Mouse (Mus musculus) embryonic facial prominence, embryonic 14.5 days (tissue): ENCODE measurements around the gene Ncor2. TPM values are rescaled to one million over a fixed set of nuclear protein-coding genes. Genes with fewer than 3 reads are reported as not detected.

Experiments
- ATAC-seq: fragments of 200-750 bp; cut with Nextera tagmentation; 2 replicates; pipeline ENCODE4 v1.8.0; 2017; ENCODE audit warnings: low read depth, moderate number of reproducible peaks, moderate TSS enrichment
- DNase-seq: peaks from one replicate; pipeline ENCODE4 v3.0.0-alpha.2; 2015; ENCODE audit warnings: low spot score
- H3K27ac ChIP-seq: fragments of 300-500 bp; sonication (generic); replicated peaks from 2 replicates; pipeline ENCODE4 v1.5.1; 2014; ENCODE audit warnings: low read depth, mild to moderate bottlenecking, low read length, moderate library complexity
- H3K27me3 ChIP-seq: fragments of 300-500 bp; sonication (generic); replicated peaks from 2 replicates; pipeline ENCODE4 v1.6.1; 2014; ENCODE audit warnings: low read length; ENCODE audit not compliant: control insufficient read depth, insufficient read depth
- H3K36me3 ChIP-seq: fragments of 300-500 bp; sonication (generic); 2 replicates; pipeline ENCODE4 v1.6.1; 2014; ENCODE audit warnings: low read length, mixed read lengths; ENCODE audit not compliant: control insufficient read depth, insufficient read depth
- H3K4me1 ChIP-seq: fragments of 300-500 bp; sonication (generic); 2 replicates; pipeline ENCODE4 v1.6.1; 2014; ENCODE audit warnings: antibody characterized with exemption, low read length; ENCODE audit not compliant: control insufficient read depth, insufficient read depth
- H3K4me2 ChIP-seq: fragments of 300-500 bp; sonication (generic); 2 replicates; pipeline ENCODE4 v1.6.1; 2014; ENCODE audit warnings: low read depth, mild to moderate bottlenecking, low read length, moderate library complexity, mixed read lengths
- H3K4me3 ChIP-seq: fragments of 300-500 bp; sonication (generic); 2 replicates; pipeline ENCODE4 v1.5.1; 2014; ENCODE audit warnings: low read depth, mild to moderate bottlenecking, low read length
- H3K9ac ChIP-seq: fragments of 300-500 bp; sonication (generic); 2 replicates; pipeline ENCODE4 v1.6.1; 2014; ENCODE audit warnings: low read depth, mild to moderate bottlenecking, low read length, moderate library complexity, mixed read lengths
- H3K9me3 ChIP-seq: fragments of 300-500 bp; sonication (generic); 2 replicates; pipeline ENCODE4 v1.6.1; 2016; ENCODE audit warnings: low read length; ENCODE audit not compliant: control insufficient read depth
- WGBS: fragments of 180-500 bp; shearing (Covaris S2); extraction: QIAGEN DNeasy Blood & Tissue Kit; methylation state at CpG from one replicate; pipeline ENCODE4 v1.1.7; 2014; 5-methylcytosine and 5-hydroxymethylcytosine counted together
- polyA plus RNA-seq: library from polyadenylated mRNA; unstranded; fragments of >200 nt; fragmentation: Nextera tagmentation; extraction: Ambion mirVana; gene quantifications from 2 replicates; pipeline ENCODE4 v1.2.1, GENCODE M21; 2014

The Ncor2 gene
- polyA plus RNA-seq, 1 experiment from 2014 or later, result 37.3 TPM

- 79% methylated on average over 5 of the region's 5 CpGs for WGBS
- Histone ChIP-seq H3K4me3 (no peak overlapping the region), H3K27ac (no peak overlapping the region), H3K27me3 (no peaks in the 10 kb centered on the region), H3K36me3 (peaks cover 87% of the 10 kb centered on the region), H3K4me2 (no peak overlapping the region), H3K9ac (no peak overlapping the region), H3K9me3 (no peaks in the 10 kb centered on the region), H3K4me1 (no peaks in the 10 kb centered on the region)
- DNase-seq (no peak), ATAC-seq (no peak)
Measured at GRCm38 (mm10) chr5:125019099-125019498, 159.9 kb downstream of the Ncor2 start.

GRCm38 (mm10) chr5:125017332-125017731 is 161.7 kb downstream of the Ncor2 start:
- no peak overlapping the region for H3K4me2 ChIP-seq
- H3K27ac ChIP-seq, result no peak overlapping the region
- H3K27me3 ChIP-seq, result no peaks in the 10 kb centered on the region
- no peaks in the 10 kb centered on the region for H3K9me3 ChIP-seq
- peaks cover 84% of the 10 kb centered on the region for H3K36me3 ChIP-seq
- H3K4me1 ChIP-seq, result no peaks in the 10 kb centered on the region
- H3K9ac ChIP-seq, result no peak overlapping the region
- DNase-seq (peak; percentile 75), ATAC-seq (peak; percentile 56)
- H3K4me3 ChIP-seq, result no peak overlapping the region
- WGBS, result 39% methylated on average over 13 of the region's 15 CpGs

- Histone ChIP-seq H3K4me1 (no peaks in the 10 kb centered on the region), H3K27ac (no peak overlapping the region), H3K27me3 (no peaks in the 10 kb centered on the region), H3K9me3 (no peaks in the 10 kb centered on the region), H3K36me3 (peaks cover 84% of the 10 kb centered on the region), H3K4me2 (no peak overlapping the region), H3K9ac (no peak overlapping the region), H3K4me3 (no peak overlapping the region)
- DNase-seq, result no peak
- ATAC-seq, result no peak
- WGBS, result 79% methylated on average over 17 of the region's 17 CpGs
Measured at GRCm38 (mm10) chr5:125016421-125017242, 162.4 kb downstream of the Ncor2 start.

- Histone ChIP-seq H3K27me3 (no peaks in the 10 kb centered on the region), H3K27ac (no peak overlapping the region), H3K36me3 (peaks cover 89% of the 10 kb centered on the region), H3K9me3 (no peaks in the 10 kb centered on the region), H3K4me3 (no peak overlapping the region), H3K9ac (no peak overlapping the region), H3K4me1 (no peaks in the 10 kb centered on the region), H3K4me2 (no peak overlapping the region)
- 87% methylated on average over 9 of the region's 9 CpGs for WGBS
- ATAC-seq, result no peak
- DNase-seq, result no peak
Measured at GRCm38 (mm10) chr5:125015576-125015975, 163.4 kb downstream of the Ncor2 start.

- Histone ChIP-seq H3K4me3 (no peak overlapping the region), H3K4me2 (no peak overlapping the region), H3K27ac (no peak overlapping the region), H3K9me3 (no peaks in the 10 kb centered on the region), H3K36me3 (peaks cover 90% of the 10 kb centered on the region), H3K4me1 (no peaks in the 10 kb centered on the region), H3K27me3 (no peaks in the 10 kb centered on the region), H3K9ac (no peak overlapping the region)
- WGBS, result 78% methylated on average over 3 of the region's 3 CpGs
- no peak for DNase-seq
- ATAC-seq, result no peak
Measured at GRCm38 (mm10) chr5:125015066-125015465, 164.0 kb downstream of the Ncor2 start.

GRCm38 (mm10) chr5:125014497-125014896 is 164.5 kb downstream of the Ncor2 start:
- H3K4me1 ChIP-seq, result no peaks in the 10 kb centered on the region
- H3K27ac ChIP-seq, result no peak overlapping the region
- H3K9me3 ChIP-seq, result no peaks in the 10 kb centered on the region
- peak; percentile 10; the same call in 1 of the 2 replicates for ATAC-seq
- no peaks in the 10 kb centered on the region for H3K27me3 ChIP-seq
- H3K9ac ChIP-seq, result no peak overlapping the region
- peaks cover 90% of the 10 kb centered on the region for H3K36me3 ChIP-seq
- 41% methylated on average over 6 of the region's 7 CpGs for WGBS
- no peak for DNase-seq
- H3K4me2 ChIP-seq, result no peak overlapping the region
- no peak overlapping the region for H3K4me3 ChIP-seq

- H3K27me3 ChIP-seq, result no peaks in the 10 kb centered on the region
- no peak for ATAC-seq
- H3K27ac ChIP-seq, result no peak overlapping the region
- H3K4me2 ChIP-seq, result no peak overlapping the region
- DNase-seq, result no peak
- H3K36me3 ChIP-seq, result peaks cover 68% of the 10 kb centered on the region
- WGBS, result 79% methylated on average over 8 of the region's 8 CpGs
- H3K4me3 ChIP-seq, result no peak overlapping the region
- no peak overlapping the region for H3K9ac ChIP-seq
- no peaks in the 10 kb centered on the region for H3K9me3 ChIP-seq
- 0 out of 2 replicates have a peak, but pooled peaks cover under 1% of the 10 kb centered on the region for H3K4me1 ChIP-seq
Measured at GRCm38 (mm10) chr5:125011628-125012027, 167.4 kb downstream of the Ncor2 start.

GRCm38 (mm10) chr5:125011166-125011565 is 167.9 kb downstream of the Ncor2 start:
- no peak for ATAC-seq
- H3K27me3 ChIP-seq, result no peaks in the 10 kb centered on the region
- DNase-seq, result no peak
- no peak overlapping the region for H3K27ac ChIP-seq
- no peak overlapping the region for H3K4me3 ChIP-seq
- no peak overlapping the region for H3K9ac ChIP-seq
- H3K4me2 ChIP-seq, result no peak overlapping the region
- H3K36me3 ChIP-seq, result peaks cover 64% of the 10 kb centered on the region
- H3K9me3 ChIP-seq, result no peaks in the 10 kb centered on the region
- H3K4me1 ChIP-seq, result peaks cover 5% of the 10 kb centered on the region
- WGBS, result 91% methylated on average over 24 of the region's 24 CpGs

GRCm38 (mm10) chr5:125006896-125007295 is 172.1 kb downstream of the Ncor2 start:
- no peak for DNase-seq
- H3K4me1 ChIP-seq, result peaks cover 18% of the 10 kb centered on the region
- H3K36me3 ChIP-seq, result peaks cover 26% of the 10 kb centered on the region; the same call in 1 of the 2 replicates
- no peak overlapping the region for H3K27ac ChIP-seq
- WGBS, result 90% methylated on average over 3 of the region's 5 CpGs
- H3K9me3 ChIP-seq, result no peaks in the 10 kb centered on the region
- ATAC-seq, result no peak
- H3K27me3 ChIP-seq, result peaks cover 6% of the 10 kb centered on the region
- H3K4me3 ChIP-seq, result no peak overlapping the region
- H3K4me2 ChIP-seq, result peak overlapping the region; percentile 78; the same call in 1 of the 2 replicates
- H3K9ac ChIP-seq, result no peak overlapping the region
